Mouse (Mus musculus) stomach, embryonic 16.5 days (tissue): ENCODE results near the gene Paqr3. TPM values are rescaled to one million over a fixed set of nuclear protein-coding genes. Genes with fewer than 3 reads are reported as not detected.

Experiments used
- ATAC-seq: fragments of 200-750 bp; cut with Nextera tagmentation; 2 replicates; pipeline ENCODE4 v1.8.0; 2017; ENCODE audit warnings: moderate number of reproducible peaks, moderate TSS enrichment; ENCODE audit not compliant: insufficient read depth, low FRiP score
- H3K27ac ChIP-seq: fragments of 300-500 bp; sonication (generic); 2 replicates; pipeline ENCODE4 v1.5.1; 2014; ENCODE audit warnings: low read length
- H3K27me3 ChIP-seq: fragments of 300-500 bp; sonication (generic); 2 replicates; pipeline ENCODE4 v1.6.1; 2014; ENCODE audit warnings: low read length, control low read depth, mixed read lengths; ENCODE audit not compliant: control insufficient read depth, insufficient read depth
- H3K36me3 ChIP-seq: fragments of 300-500 bp; sonication (generic); 2 replicates; pipeline ENCODE4 v1.6.1; 2014; ENCODE audit warnings: low read length; ENCODE audit not compliant: control insufficient read depth, insufficient read depth
- H3K4me1 ChIP-seq: fragments of 300-500 bp; sonication (generic); 2 replicates; pipeline ENCODE4 v1.6.1; 2014; ENCODE audit warnings: low read length, control low read depth, mixed read lengths; ENCODE audit not compliant: control insufficient read depth, insufficient read depth
- H3K4me2 ChIP-seq: fragments of 300-500 bp; sonication (generic); 2 replicates; pipeline ENCODE4 v1.6.1; 2014; ENCODE audit warnings: low read depth, low read length, mixed read lengths
- H3K4me3 ChIP-seq: fragments of 300-500 bp; sonication (generic); replicated peaks from 2 replicates; pipeline ENCODE4 v1.5.1; 2014; ENCODE audit warnings: mild to moderate bottlenecking, low read length
- H3K9ac ChIP-seq: fragments of 300-500 bp; sonication (generic); 2 replicates; pipeline ENCODE4 v1.6.1; 2014; ENCODE audit warnings: low read length
- H3K9me3 ChIP-seq: fragments of 300-500 bp; sonication (generic); replicated peaks from 2 replicates; pipeline ENCODE4 v1.6.1; 2016; ENCODE audit warnings: low read length, control low read depth; ENCODE audit not compliant: control insufficient read depth
- WGBS: fragments of 180-500 bp; shearing (Covaris S2); extraction: QIAGEN DNeasy Blood & Tissue Kit; methylation state at CpG from one replicate; pipeline ENCODE4 v1.1.7; 2014; 5-methylcytosine and 5-hydroxymethylcytosine counted together
- polyA plus RNA-seq: library from polyadenylated mRNA; unstranded; fragments of >200 nt; fragmentation: Nextera tagmentation; extraction: Ambion mirVana; gene quantifications from 2 replicates; pipeline ENCODE4 v1.2.1, GENCODE M21; 2015

The Paqr3 gene
- polyA plus RNA-seq, 1 experiment from 2014 or later = 2.0 TPM

GRCm38 (mm10) chr5:97054166-97054565 lies 57.2 kb downstream of the Paqr3 start:
- H3K27ac ChIP-seq = no peak overlapping the region

GRCm38 (mm10) chr5:97048905-97049304 lies 62.5 kb downstream of the Paqr3 start:
- Histone ChIP-seq H3K27ac (no peak overlapping the region), H3K4me1 (no peaks in the 10 kb centered on the region), H3K27me3 (no peaks in the 10 kb centered on the region), H3K36me3 (no peaks in the 10 kb centered on the region), H3K4me2 (no peak overlapping the region), H3K4me3 (no peak overlapping the region), H3K9me3 (no peaks in the 10 kb centered on the region), H3K9ac (no peak overlapping the region)
- no peak for ATAC-seq
- WGBS = 92% methylated on average over 5 of the region's 5 CpGs

More at GRCm38 (mm10) chr5:97054166-97054565, 57.2 kb downstream of the Paqr3 start:
- Histone ChIP-seq H3K9ac (no peak overlapping the region), H3K9me3 (no peaks in the 10 kb centered on the region), H3K4me2 (no peak overlapping the region), H3K36me3 (peaks cover 3% of the 10 kb centered on the region), H3K27me3 (no peaks in the 10 kb centered on the region), H3K4me1 (no peaks in the 10 kb centered on the region), H3K4me3 (no peak overlapping the region)
- ATAC-seq = no peak
- WGBS = 79% methylated on average over 5 of the region's 5 CpGs

- no peak overlapping the region for H3K9ac ChIP-seq
- H3K9me3 ChIP-seq = no peaks in the 10 kb centered on the region
- no peak overlapping the region for H3K4me3 ChIP-seq
- H3K4me1 ChIP-seq = no peaks in the 10 kb centered on the region
- no peaks in the 10 kb centered on the region for H3K36me3 ChIP-seq
- H3K27me3 ChIP-seq = no peaks in the 10 kb centered on the region
- no peak for ATAC-seq
- no peak overlapping the region for H3K27ac ChIP-seq
- WGBS = 91% methylated on average over 10 of the region's 10 CpGs
- no peak overlapping the region for H3K4me2 ChIP-seq
Measured at GRCm38 (mm10) chr5:97046680-97047079, 64.7 kb downstream of the Paqr3 start.

GRCm38 (mm10) chr5:97045260-97045659 lies 66.1 kb downstream of the Paqr3 start:
- Histone ChIP-seq H3K4me2 (no peak overlapping the region), H3K4me1 (no peaks in the 10 kb centered on the region), H3K4me3 (no peak overlapping the region), H3K27me3 (no peaks in the 10 kb centered on the region), H3K9ac (no peak overlapping the region), H3K27ac (no peak overlapping the region), H3K36me3 (no peaks in the 10 kb centered on the region), H3K9me3 (no peaks in the 10 kb centered on the region)
- ATAC-seq = no peak
- 78% methylated on average over 7 of the region's 7 CpGs for WGBS

Other genes with a start within 250 kb of the Paqr3 start
- 8.9 and 10.2 TPM in 2 replicates for gene Bmp2k, start 113.9 kb downstream of the Paqr3 start, polyA plus RNA-seq